Mouse (Mus musculus) midbrain, embryonic 11.5 days (tissue): ENCODE measurements around the gene Krcc1. TPM values are rescaled to one million over a fixed set of nuclear protein-coding genes. Genes with fewer than 3 reads are reported as not detected.

Source experiments
- ATAC-seq: fragments of 200-750 bp; cut with Nextera tagmentation; 2 replicates; pipeline ENCODE4 v1.8.0; 2017; ENCODE audit warnings: moderate TSS enrichment, moderate library complexity; ENCODE audit not compliant: low FRiP score
- DNase-seq: peaks from one replicate; pipeline ENCODE4 v3.0.0; 2015; ENCODE audit warnings: low spot score; ENCODE audit errors: missing footprints
- H3K27ac ChIP-seq: fragments of 300-500 bp; sonication (generic); 2 replicates; pipeline ENCODE4 v1.5.1; 2014; ENCODE audit warnings: low read depth, low read length
- H3K27me3 ChIP-seq: fragments of 300-500 bp; sonication (generic); 2 replicates; pipeline ENCODE4 v1.6.1; 2014; ENCODE audit warnings: mild to moderate bottlenecking, low read length, moderate library complexity, mixed read lengths; ENCODE audit not compliant: control insufficient read depth, insufficient read depth
- H3K36me3 ChIP-seq: fragments of 300-500 bp; sonication (generic); 2 replicates; pipeline ENCODE4 v1.6.1; 2014; ENCODE audit warnings: mild to moderate bottlenecking, low read length, moderate library complexity, mixed read lengths; ENCODE audit not compliant: control insufficient read depth, insufficient read depth
- H3K4me1 ChIP-seq: fragments of 300-500 bp; sonication (generic); 2 replicates; pipeline ENCODE4 v1.6.1; 2014; ENCODE audit warnings: low read length; ENCODE audit not compliant: control insufficient read depth, insufficient read depth
- H3K4me2 ChIP-seq: fragments of 300-500 bp; sonication (generic); 2 replicates; pipeline ENCODE4 v1.6.1; 2014; ENCODE audit warnings: mild to moderate bottlenecking, moderate library complexity
- H3K4me3 ChIP-seq: fragments of 300-500 bp; sonication (generic); 2 replicates; pipeline ENCODE4 v1.5.1; 2014; ENCODE audit warnings: low read depth, low read length
- H3K9ac ChIP-seq: fragments of 300-500 bp; sonication (generic); 2 replicates; pipeline ENCODE4 v1.6.1; 2014; ENCODE audit warnings: low read length
- H3K9me3 ChIP-seq: fragments of 300-500 bp; sonication (generic); 2 replicates; pipeline ENCODE4 v1.6.1; 2016; ENCODE audit warnings: low read length; ENCODE audit not compliant: control insufficient read depth
- WGBS: fragments of 180-500 bp; shearing (Covaris S2); extraction: QIAGEN DNeasy Blood & Tissue Kit; methylation state at CpG from one replicate; pipeline ENCODE4 v1.1.7; 2014; 5-methylcytosine and 5-hydroxymethylcytosine counted together
- microRNA-seq: library from miRNA; unstranded; fragments of <30 nt; microRNA quantifications from one replicate; pipeline ENCODE4, GENCODE M21; 2017
- polyA plus RNA-seq: library from polyadenylated mRNA; unstranded; fragments of >200 nt; fragmentation: Nextera tagmentation; extraction: Ambion mirVana; gene quantifications from 2 replicates; pipeline ENCODE4 v1.2.1, GENCODE M21; 2014

Krcc1 gene
- polyA plus RNA-seq, 1 experiment from 2014 or later, result 36.1 TPM

DNA sequence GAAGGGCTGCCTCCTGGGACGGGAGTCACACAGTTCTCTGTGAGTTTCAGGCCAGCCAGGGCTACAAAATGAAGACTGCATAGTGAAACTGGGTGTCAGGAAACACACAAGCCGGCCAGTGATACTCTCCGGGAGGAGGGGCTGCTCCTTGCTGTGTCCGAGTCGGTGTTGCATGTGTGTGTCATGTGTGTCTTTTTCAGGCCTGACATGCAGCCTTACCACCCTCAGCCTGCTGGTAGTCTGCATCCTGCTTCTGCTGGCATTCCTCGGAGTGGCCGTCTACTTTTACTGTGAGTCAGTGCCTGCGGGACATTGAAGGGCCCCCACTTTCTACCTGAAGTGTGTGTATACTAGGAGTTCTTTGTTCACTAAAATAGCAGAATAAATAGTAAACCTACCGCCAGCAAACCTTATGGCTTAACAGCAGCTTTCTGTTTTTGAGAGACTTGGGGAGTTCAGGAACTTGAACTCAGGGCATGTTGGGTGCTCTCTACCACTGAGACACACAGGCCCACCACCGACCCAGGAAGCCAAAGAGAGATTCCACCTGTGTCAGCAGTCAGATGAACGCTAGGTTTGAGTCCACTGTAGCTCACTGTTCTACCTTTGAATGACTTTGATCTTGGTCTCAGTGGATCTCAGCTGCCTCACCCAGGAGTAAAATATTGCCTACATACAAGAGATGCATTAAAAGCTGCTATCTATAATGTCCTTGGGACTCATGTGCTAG, 60.9 kb downstream of the Krcc1 start:
- ATAC-seq (no peak), DNase-seq (no peak)
- Histone ChIP-seq H3K9ac (no peak overlapping the region), H3K27me3 (no peaks in the 10 kb centered on the region), H3K36me3 (no peaks in the 10 kb centered on the region), H3K4me1 (no peaks in the 10 kb centered on the region), H3K4me2 (no peak overlapping the region), H3K9me3 (no peaks in the 10 kb centered on the region), H3K4me3 (no peak overlapping the region), H3K27ac (no peak overlapping the region)
- WGBS, result 85% methylated on average over 11 of the region's 11 CpGs

- H3K4me3 ChIP-seq, result no peak overlapping the region
- H3K9me3 ChIP-seq, result no peaks in the 10 kb centered on the region
- 71% methylated on average over 3 of the region's 3 CpGs for WGBS
- no peak for DNase-seq
- no peaks in the 10 kb centered on the region for H3K36me3 ChIP-seq
- H3K27me3 ChIP-seq, result no peaks in the 10 kb centered on the region
- H3K9ac ChIP-seq, result no peak overlapping the region
- no peak overlapping the region for H3K4me2 ChIP-seq
- no peak for ATAC-seq
- no peak overlapping the region for H3K27ac ChIP-seq
- no peaks in the 10 kb centered on the region for H3K4me1 ChIP-seq
Observed at GRCm38 (mm10) chr6:71333031-71333430, 61.6 kb downstream of the Krcc1 start.

GRCm38 (mm10) chr6:71333578-71334273, 62.2 kb downstream of the Krcc1 start:
- no peak overlapping the region for H3K4me3 ChIP-seq
- H3K27ac ChIP-seq, result no peak overlapping the region
- H3K4me2 ChIP-seq, result no peak overlapping the region
- H3K4me1 ChIP-seq, result no peaks in the 10 kb centered on the region
- 89% methylated on average over 11 of the region's 11 CpGs for WGBS
- no peaks in the 10 kb centered on the region for H3K9me3 ChIP-seq
- ATAC-seq, result no peak
- H3K36me3 ChIP-seq, result no peaks in the 10 kb centered on the region
- H3K9ac ChIP-seq, result no peak overlapping the region
- no peak for DNase-seq
- no peaks in the 10 kb centered on the region for H3K27me3 ChIP-seq

Small RNA genes within 50 kb of the gene (microRNA-seq; reads per million reads assigned to microRNA genes)
- gene Mir8112, result 30.9 reads per million, percentile 41 among the genes with 10 or more reads in this experiment

Other genes starting within 250 kb of the Krcc1 start
- gene Thnsl2, start 127.2 kb upstream of the Krcc1 start, polyA plus RNA-seq, result 5.3 and 7.4 TPM in 2 replicates
- gene Fabp1, start 71.8 kb upstream of the Krcc1 start, polyA plus RNA-seq, result not detected in 2 replicates
- 0.12 and 0.15 TPM in 2 replicates for gene Smyd1, start 50.6 kb downstream of the Krcc1 start, polyA plus RNA-seq
- not detected in 2 replicates for gene Cd8b1, start 51.1 kb downstream of the Krcc1 start, polyA plus RNA-seq
- not detected in 2 replicates for gene Cd8a, start 101.8 kb downstream of the Krcc1 start, polyA plus RNA-seq
- 8.3 and 8.6 TPM in 2 replicates for gene Rmnd5a, start 169.0 kb downstream of the Krcc1 start, polyA plus RNA-seq
- gene Rnf103, start 222.2 kb downstream of the Krcc1 start, polyA plus RNA-seq, result 16.4 and 19.3 TPM in 2 replicates